Mouse (Mus musculus): ENCODE measurements at regions not wholly inside any gene's neighbourhood (a gene's known extent, or its start where the extent isn't known, plus 50 kb on each side); places are given as distances from the start of the nearest gene placed in this dataset.

DNA sequence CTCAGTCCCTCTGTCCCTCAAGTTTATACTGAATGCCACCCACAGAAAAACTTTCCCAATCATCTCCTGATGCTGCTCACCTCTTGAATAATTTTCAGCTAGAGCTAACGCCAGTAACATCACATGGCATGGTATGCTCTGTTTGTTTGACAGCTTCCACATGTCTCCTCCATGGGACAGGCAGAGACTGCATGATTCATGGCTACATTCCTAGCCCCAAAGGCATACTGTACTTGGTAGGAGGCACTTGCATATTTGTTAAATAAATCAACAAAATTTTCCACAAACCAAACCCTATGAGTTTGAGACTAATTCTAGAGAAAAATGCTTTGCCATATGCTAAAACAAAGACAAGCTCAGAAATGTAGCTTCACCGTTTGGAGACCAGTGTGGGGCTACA, 304.9 kb downstream of the Rfpl4b start:
- no peak for DNase-seq (ENCODE audit: low spot score in 2 of 2)

All from layer of hippocampus, adult 8-10 months (tissue).